Mouse (Mus musculus): ENCODE data around the gene Cd7.

GRCm38 (mm10) chr11:121024163-121024562 is 15.1 kb downstream of the Cd7 start:
- no peak for TF ChIP-seq ZC3H11A (IDR thresholded peaks at IDR 0.05; ENCODE audit: borderline replicate concordance, low read depth, low read length)
- TF ChIP-seq HCFC1 (IDR thresholded peaks at IDR 0.05; ENCODE audit: borderline replicate concordance, insufficient read depth, low read length), result no peak
- TF ChIP-seq MAFK (IDR thresholded peaks at IDR 0.05; ENCODE audit: insufficient read depth, low read depth, low read length), result no peak
- TF ChIP-seq CHD2 (IDR thresholded peaks at IDR 0.05; ENCODE audit: low read depth, low read length), result no peak
- TF ChIP-seq ZNF384 (IDR thresholded peaks at IDR 0.05; ENCODE audit: low read depth, low read length), result no peak

All from ES-E14 (cell line).